Mouse (Mus musculus): Measurements from ENCODE around the gene Gpx2. TPM values are rescaled to one million over a fixed set of nuclear protein-coding genes. Genes with fewer than 3 reads are reported as not detected.

Gpx2 gene
- total RNA-seq, 2 experiments from 2014 or later, result not detected

- peak in 1 of 2 experiments; percentile 15 for DNase-seq
- intact Hi-C loops (cut with DNase I), result no loop called here
These were observed 29.3 kb downstream of the Gpx2 start for GRCm38 (mm10) chr12:76765901-76766630.

GRCm38 (mm10) chr12:76765354-76765851 lies 30.0 kb downstream of the Gpx2 start, which contains the start of the genes Churc1 and Fntb:
Gene Churc1, plus strand, starts transcription at chr12:76765538.
Gene Fntb, plus strand, starts transcription at chr12:76765589.
- intact Hi-C loops (cut with DNase I), result no loop called here

GRCm38 (mm10) chr12:76752652-76753318 lies 42.6 kb downstream of the Gpx2 start:
- intact Hi-C loops (cut with DNase I), result no loop called here
- peak; percentile 50 to 71 for DNase-seq

More at GRCm38 (mm10) chr12:76765354-76765851, 30.0 kb downstream of the Gpx2 start, which contains the start of the genes Churc1 and Fntb:
- DNase-seq, result peak; percentile 94 to 96

GRCm38 (mm10) chr12:76750866-76751459 lies 44.4 kb downstream of the Gpx2 start:
- no peak for DNase-seq
- intact Hi-C loops (cut with DNase I), result no loop called here

Other genes starting within 250 kb of the Gpx2 start
- gene Sptb, start 85.0 kb downstream of the Gpx2 start, total RNA-seq (2021), result 10 to 100 TPM; 59.0 to 60.3 TPM
- gene Churc1, start 30.0 kb downstream of the Gpx2 start, total RNA-seq (2021), result 10 to 100 TPM; 77.9 to 91.3 TPM
- 10 to 100 TPM; 14.7 to 15.4 TPM for gene Fntb, start 30.0 kb downstream of the Gpx2 start, total RNA-seq (2021)
- 1 to 10 TPM; 1.2 to 1.3 TPM for gene Rab15, start 27.4 kb upstream of the Gpx2 start, total RNA-seq (2021)
- gene Max, start 166.6 kb upstream of the Gpx2 start, total RNA-seq (2021), result 10 to 100 TPM; 43.6 to 61.0 TPM